In genomic region chr17:27779755-27780154, GRCm38 (mm10) we compare ENCODE assay signal across 1 mouse cellular context.
TF ChIP-seq lines count a peak whose summit lies in the region.

No protein-coding gene starts in this region.

TF ChIP-seq in MEL, 35 proteins besides CTCF, POLR2A, EP300 and RAD21 (continued from another document):
- TF ChIP-seq ZNF384 (IDR thresholded peaks at IDR 0.05; ENCODE audit: low read depth, low read length) (peak; percentile 73), E2F4 (IDR thresholded peaks at IDR 0.05; ENCODE audit: borderline replicate concordance, low read depth, low read length) (no peak), MEF2A (IDR thresholded peaks at IDR 0.05; ENCODE audit: extremely low read depth, insufficient replicate concordance, low read depth, low read length, poor library complexity, severe bottlenecking) (no peak), MXI1 (IDR thresholded peaks at IDR 0.05; ENCODE audit: low read depth, low read length) (no peak), GATA1 (IDR thresholded peaks at IDR 0.05; ENCODE audit: low read depth, low read length) (peak; percentile 41; the same call in 1 of the 2 replicates), ETS1 (IDR thresholded peaks at IDR 0.05; ENCODE audit: low read depth, low read length) (no peak), UBTF (IDR thresholded peaks at IDR 0.05; ENCODE audit: borderline replicate concordance, insufficient read depth, low read depth, low read length) (peak; percentile 100)
TF ChIP-seq in MEL: peak in this region for 7.
